Mouse (Mus musculus): ENCODE data around the gene Stk24.

DNA sequence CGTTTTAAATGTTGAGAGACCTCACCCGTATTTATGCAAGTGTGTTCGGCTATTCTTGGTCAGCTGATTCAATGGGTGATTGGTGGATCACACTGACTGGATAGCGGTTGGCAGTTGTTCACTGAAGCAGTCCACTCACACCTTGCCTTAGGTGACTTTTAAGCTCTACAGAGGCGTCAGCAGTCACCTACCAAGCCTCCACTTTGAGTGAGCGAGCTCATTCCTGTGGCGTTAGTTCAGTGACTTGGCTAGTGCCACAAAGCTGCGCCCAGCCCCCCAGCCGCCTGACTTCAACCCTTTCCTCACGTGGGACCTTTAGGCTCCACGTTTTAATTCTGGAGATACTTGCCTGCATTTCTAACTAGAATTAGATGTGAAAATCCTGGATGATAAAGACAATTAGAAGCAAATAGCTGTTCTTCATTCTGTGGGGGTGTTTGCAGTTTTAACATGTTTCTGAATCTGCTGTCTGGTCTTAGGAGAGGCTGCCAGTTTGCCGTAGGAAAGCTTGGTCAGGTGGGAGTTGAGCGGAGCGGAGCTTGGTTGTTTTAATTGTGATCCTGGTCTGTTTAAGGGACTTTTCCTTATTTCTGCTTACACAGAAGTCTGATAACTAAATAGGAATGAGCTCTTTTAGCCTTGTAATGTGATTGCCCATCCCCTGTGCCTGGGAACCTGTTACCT, 133.6 kb downstream of the Stk24 start:
- TF ChIP-seq POLR2A (IDR thresholded peaks at IDR 0.05; ENCODE audit: borderline replicate concordance, insufficient read depth, low read length) (no peak), CTCF (IDR thresholded peaks at IDR 0.05; ENCODE audit: borderline replicate concordance, insufficient read depth, low read depth, low read length) (no peak)

All from cerebellum, adult 2 months (tissue).